Mouse (Mus musculus): ENCODE data around the gene Cyp4f13. TPM values are rescaled to one million over a fixed set of nuclear protein-coding genes. Genes with fewer than 3 reads are reported as not detected.

The Cyp4f13 gene
- 10 to 100 TPM in 1 of 2 experiments, 1 to 10 TPM in 1; 4.0 to 27.3 TPM for polyA plus RNA-seq (2012; fragmentation: generic; extraction: Trizol)

DNA sequence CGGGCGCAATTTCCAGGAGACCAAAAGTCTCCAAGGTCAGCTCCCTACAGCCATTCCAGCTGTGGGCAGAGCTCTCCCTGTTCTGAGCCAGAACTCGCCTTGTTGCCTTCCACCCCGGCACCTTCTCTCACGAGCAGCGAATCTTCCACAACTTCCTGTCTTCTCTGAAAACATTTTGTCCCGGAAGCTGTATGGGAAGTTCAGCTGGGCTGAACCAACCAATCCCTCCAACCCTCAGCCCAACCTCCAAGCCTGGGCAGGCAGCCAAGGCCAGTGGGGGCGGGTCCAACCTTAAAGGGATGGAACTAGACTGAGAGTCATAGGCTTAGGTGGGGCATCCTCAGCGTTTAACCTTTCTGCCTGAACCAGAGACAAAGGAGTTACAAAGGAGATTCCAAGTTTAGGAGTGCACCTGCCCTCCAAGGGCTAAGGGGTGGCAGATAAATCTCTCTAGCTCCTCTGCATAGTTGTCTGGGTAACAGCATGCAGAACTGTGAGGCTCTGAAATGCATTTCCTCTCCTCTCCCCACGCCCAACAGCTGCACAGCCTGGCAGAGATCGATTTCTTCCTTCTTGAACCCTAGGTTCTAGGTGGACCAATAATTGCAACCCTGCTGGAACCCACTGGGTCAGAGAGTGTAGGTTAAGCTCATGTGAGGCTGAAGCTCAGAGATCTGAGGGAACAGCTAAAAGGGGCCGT is at the start of gene Cyp4f13:
Gene Cyp4f13, minus strand, starts transcription at position 188 of the 700 bp plus-strand sequence.

DNA sequence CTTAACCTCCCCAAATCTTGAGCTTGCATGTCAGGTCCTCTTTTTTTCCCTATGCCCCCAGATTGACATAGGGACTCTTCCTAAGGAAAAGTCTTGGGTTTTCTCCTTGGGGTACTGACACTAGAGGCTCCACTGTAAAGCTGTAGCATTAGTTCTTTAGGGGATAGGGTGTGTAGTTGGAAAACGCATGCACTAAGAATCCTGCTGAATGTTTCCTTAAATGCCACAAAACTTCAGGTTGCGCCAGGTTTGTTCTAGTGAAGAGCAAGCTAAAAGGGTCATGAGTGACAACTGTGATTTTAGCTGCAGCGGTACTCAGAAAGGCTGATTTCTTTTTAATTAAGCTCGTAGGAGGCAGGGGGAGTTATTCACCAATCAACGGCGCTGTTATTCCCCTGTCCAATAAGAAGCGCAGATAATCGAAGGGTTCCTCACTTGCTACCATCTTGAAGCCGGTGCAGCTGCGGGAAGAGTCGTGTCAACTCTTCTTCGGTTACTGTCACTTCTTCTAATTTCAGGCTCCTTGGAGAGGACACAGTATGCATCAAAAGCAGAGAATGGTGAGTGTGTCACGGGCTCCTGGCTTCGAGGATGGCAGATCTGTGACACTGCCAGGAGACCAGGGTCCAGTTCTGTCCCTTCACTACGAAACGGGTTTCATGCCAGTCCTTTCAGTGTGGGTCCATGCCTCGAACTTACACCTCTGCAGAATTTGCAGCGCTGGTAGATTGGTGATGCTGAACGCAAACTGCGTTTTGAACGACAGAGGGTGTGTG is 45.7 kb upstream of the Cyp4f13 start, which contains the start of gene Zfp952:
Gene Zfp952, plus strand, starts transcription at position 431 of the 776 bp plus-strand sequence.

DNA sequence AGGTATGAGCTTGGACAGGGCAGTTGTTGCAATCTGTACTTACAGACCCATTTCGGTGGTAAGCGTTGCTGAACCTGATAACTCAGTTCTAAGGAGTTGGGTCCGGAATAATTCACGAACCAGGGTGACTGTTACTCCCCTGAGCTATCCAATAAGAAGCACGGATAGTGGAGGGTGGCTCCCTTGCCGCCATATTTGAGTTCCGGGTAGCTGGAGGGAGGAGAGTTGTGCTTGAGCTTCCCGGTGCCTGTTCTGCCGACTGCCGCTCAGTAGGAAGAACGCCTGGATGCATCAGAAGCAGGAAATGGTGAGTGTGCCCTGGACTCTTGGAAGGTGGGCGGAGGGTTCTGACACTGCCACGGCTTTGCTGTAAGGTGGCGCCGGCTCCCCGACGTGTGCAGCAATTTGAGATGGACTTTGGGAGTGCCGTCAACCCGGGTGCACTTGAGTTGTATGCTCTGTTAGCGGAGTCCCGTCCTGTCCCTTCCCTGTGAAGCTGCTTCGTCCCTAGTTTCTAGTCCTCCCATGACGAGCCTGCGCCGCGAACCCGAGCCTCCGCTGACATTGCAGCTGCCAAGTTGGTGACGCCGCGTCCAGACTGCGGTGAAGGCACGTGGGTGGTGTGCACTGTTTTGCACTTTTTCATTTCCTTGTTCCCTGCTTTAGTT is 18.6 kb upstream of the Cyp4f13 start, which contains the start of gene Zfp472:
Gene Zfp472, plus strand, starts transcription at position 192 of the 668 bp plus-strand sequence.

DNA sequence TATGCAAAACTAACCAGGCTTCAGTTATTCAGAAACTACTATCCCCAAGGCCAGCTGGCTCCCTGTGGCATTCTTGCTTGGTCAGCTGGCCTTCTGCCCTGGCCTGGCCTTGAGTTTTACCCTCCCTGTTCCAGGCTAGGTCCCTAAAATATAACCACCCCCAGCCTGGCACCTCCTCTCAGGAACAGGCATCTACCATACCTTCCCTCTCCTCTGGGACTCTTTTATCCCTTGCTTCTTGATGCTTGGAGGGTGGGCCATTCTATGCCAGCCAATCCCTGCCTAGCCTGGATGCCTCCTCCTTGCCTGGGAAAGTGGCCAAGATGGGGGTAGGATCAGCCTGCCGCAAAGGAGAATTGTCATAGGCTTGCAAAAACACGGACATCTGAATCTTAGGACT is 30.1 kb downstream of the Cyp4f13 start, which contains the start of gene Cyp4f14:
Gene Cyp4f14, minus strand, starts transcription at position 212 of the 400 bp plus-strand sequence.

GRCm38 (mm10) chr17:32891239-32892180 is 55.7 kb downstream of the Cyp4f13 start, which contains the start of gene Zfp870:
Zfp870 (minus strand) TSS chr17:32891642.

Other genes starting within 250 kb of the Cyp4f13 start
- gene Zfp871, start 159.1 kb downstream of the Cyp4f13 start, polyA plus RNA-seq (2012; fragmentation: generic; extraction: Trizol): 1 to 10 TPM in 1 of 2 experiments, under 1 TPM in 1; 0.13 to 2.0 TPM
- under 1 TPM in 1 of 2 experiments, not detected in 1; 0.21 TPM for gene Zfp811, start 137.5 kb downstream of the Cyp4f13 start, polyA plus RNA-seq (2012; fragmentation: generic; extraction: Trizol)
- gene Zfp799, start 117.1 kb downstream of the Cyp4f13 start, polyA plus RNA-seq (2012; fragmentation: generic; extraction: Trizol): 1 to 10 TPM in 1 of 2 experiments, under 1 TPM in 1; 0.15 to 2.8 TPM
- gene Zfp870, start 55.8 kb downstream of the Cyp4f13 start, polyA plus RNA-seq (2012; fragmentation: generic; extraction: Trizol): 1 to 10 TPM in 1 of 2 experiments, under 1 TPM in 1; 0.12 to 2.0 TPM
- gene Cyp4f14, start 30.1 kb downstream of the Cyp4f13 start, polyA plus RNA-seq (2012; fragmentation: generic; extraction: Trizol): 1 to 10 TPM in 1 of 2 experiments, under 1 TPM in 1; 0.01 to 2.3 TPM
- gene Zfp472, start 18.4 kb upstream of the Cyp4f13 start, polyA plus RNA-seq (2012; fragmentation: generic; extraction: Trizol): 1 to 10 TPM in 1 of 2 experiments, under 1 TPM in 1; 0.11 to 1.1 TPM
- gene Zfp952, start 45.7 kb upstream of the Cyp4f13 start, polyA plus RNA-seq (2012; fragmentation: generic; extraction: Trizol): 1 to 10 TPM in 1 of 2 experiments, under 1 TPM in 1; 0.13 to 3.9 TPM
- gene Zfp763, start 86.0 kb upstream of the Cyp4f13 start, polyA plus RNA-seq (2012; fragmentation: generic; extraction: Trizol): 1 to 10 TPM in 1 of 2 experiments, under 1 TPM in 1; 0.06 to 1.1 TPM
- not detected for gene 4921501E09Rik, start 120.7 kb upstream of the Cyp4f13 start, polyA plus RNA-seq (2012; fragmentation: generic; extraction: Trizol)
- gene Zfp563, start 141.9 kb upstream of the Cyp4f13 start, polyA plus RNA-seq (2012; fragmentation: generic; extraction: Trizol): 1 to 10 TPM in 1 of 2 experiments, under 1 TPM in 1; 0.08 to 1.9 TPM
- under 1 TPM in 1 of 2 experiments, not detected in 1; 0.08 TPM for gene Morc2b, start 192.3 kb upstream of the Cyp4f13 start, polyA plus RNA-seq (2012; fragmentation: generic; extraction: Trizol)
- gene Olfr55, start 221.0 kb upstream of the Cyp4f13 start, polyA plus RNA-seq (2012; fragmentation: generic; extraction: Trizol): not detected
- gene Olfr239, start 243.9 kb upstream of the Cyp4f13 start, polyA plus RNA-seq (2012; fragmentation: generic; extraction: Trizol): not detected